Mouse (Mus musculus): Measurements from ENCODE around the gene Gtf3c5.

Gtf3c5 gene

DNA sequence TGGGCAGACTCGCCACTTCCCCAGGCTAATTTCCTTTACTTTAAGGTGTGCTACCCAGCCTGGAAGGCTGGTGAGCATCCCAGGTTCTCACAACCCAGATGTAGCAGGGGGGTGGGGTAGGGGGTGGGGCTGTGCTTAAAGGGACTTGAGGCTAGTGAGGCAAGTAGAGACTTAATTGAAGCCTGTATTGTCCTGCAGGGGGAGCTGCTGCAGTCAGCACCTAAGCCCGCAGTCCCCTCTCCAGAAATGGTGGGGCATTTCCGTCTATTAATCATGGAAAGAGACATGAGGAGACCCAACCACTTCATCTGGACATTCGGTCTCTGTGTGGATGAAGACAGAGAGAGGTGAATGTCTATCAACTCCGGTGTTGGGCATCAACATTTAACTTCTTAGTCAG lies 32.8 kb upstream of the Gtf3c5 start:
- peak; percentile 49 for DNase-seq (ENCODE audit: low read depth, low spot score)
- Histone ChIP-seq H3K27me3 (ENCODE audit: control insufficient read depth, insufficient read depth, low read length, poor library complexity, severe bottlenecking) (no peaks in the 10 kb centered on the region), H3K36me3 (ENCODE audit: control insufficient read depth, insufficient read depth, low read length, poor library complexity, severe bottlenecking) (no peaks in the 10 kb centered on the region)

DNA sequence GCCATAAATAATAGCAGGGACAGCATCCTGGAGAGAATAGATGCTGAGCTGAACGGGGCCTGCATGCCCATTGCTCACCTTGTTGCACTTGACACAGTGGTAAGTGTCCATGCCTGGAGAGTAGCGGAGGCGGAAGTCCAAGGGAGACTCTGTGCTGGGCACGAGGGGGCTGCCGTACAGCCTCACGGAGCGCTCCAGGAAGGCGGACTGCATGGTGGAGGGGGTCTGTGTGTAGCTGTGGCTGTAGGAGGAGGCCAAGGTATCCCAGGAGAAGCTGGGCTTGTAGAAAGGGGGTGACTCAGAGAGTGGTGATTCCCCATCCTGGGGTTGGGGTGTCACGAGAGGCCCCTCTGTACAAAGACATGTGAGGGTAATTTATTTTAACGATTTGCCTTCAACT lies 30.0 kb upstream of the Gtf3c5 start:
- Histone ChIP-seq H3K27me3 (ENCODE audit: control insufficient read depth, insufficient read depth, low read length, poor library complexity, severe bottlenecking) (no peaks in the 10 kb centered on the region), H3K36me3 (ENCODE audit: control insufficient read depth, insufficient read depth, low read length, poor library complexity, severe bottlenecking) (no peaks in the 10 kb centered on the region)
- no peak for DNase-seq (ENCODE audit: low read depth, low spot score)

DNA sequence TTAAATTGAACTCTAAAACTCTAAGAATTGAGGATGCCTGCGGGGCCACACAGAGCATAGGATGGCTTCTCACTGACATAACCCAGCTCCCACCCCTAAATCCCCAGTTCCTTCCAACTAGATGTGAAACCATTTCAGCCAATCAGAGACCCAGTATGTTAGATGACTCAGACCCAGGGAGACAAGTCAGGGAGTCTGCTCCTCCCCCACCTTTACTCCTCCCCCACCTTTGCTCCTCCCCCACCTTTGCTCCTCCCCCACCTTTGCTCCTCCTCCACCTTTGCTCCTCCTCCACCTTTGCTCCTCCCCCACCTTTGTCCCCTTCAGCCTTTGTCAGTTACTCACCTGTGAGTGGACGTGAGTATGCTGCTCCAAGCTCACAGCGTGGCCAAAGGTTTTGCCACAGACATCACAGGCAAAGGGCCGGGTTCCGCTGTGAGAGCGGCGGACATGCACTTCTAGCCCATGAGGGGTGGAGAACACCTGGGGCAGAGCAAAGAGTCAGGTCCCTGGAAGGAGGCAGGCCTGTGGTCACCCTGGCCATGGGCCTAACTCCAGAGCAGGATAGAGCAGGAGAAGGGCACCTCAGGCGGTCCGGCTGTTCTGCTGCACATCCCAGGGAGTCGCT lies 29.0 kb upstream of the Gtf3c5 start:
- no peaks in the 10 kb centered on the region for H3K27me3 ChIP-seq (ENCODE audit: control insufficient read depth, insufficient read depth, low read length, poor library complexity, severe bottlenecking)
- no peaks in the 10 kb centered on the region for H3K36me3 ChIP-seq (ENCODE audit: control insufficient read depth, insufficient read depth, low read length, poor library complexity, severe bottlenecking)
- DNase-seq (ENCODE audit: low read depth, low spot score), result no peak

DNA sequence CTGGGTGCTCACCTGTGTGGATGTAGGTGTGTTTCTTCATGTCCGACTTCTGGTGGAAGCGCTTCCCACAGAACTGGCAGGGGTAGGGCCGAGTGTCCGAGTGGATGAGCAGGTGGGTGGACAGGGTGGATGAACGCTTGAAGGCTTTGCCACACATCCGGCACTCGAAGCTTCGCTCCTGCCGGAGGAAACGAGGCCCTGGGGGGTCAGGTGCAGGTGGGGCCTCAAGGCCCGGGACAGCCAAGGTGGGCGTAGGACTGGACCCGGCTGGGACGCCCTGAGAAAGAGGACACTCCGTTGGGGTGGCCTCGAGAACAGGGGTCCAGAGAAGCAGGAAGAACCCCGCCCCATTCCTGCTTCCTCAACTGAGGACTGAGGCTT lies 27.8 kb upstream of the Gtf3c5 start:
- H3K36me3 ChIP-seq (ENCODE audit: control insufficient read depth, insufficient read depth, low read length, poor library complexity, severe bottlenecking), result no peaks in the 10 kb centered on the region
- no peak for DNase-seq (ENCODE audit: low read depth, low spot score)
- H3K27me3 ChIP-seq (ENCODE audit: control insufficient read depth, insufficient read depth, low read length, poor library complexity, severe bottlenecking), result no peaks in the 10 kb centered on the region

DNA sequence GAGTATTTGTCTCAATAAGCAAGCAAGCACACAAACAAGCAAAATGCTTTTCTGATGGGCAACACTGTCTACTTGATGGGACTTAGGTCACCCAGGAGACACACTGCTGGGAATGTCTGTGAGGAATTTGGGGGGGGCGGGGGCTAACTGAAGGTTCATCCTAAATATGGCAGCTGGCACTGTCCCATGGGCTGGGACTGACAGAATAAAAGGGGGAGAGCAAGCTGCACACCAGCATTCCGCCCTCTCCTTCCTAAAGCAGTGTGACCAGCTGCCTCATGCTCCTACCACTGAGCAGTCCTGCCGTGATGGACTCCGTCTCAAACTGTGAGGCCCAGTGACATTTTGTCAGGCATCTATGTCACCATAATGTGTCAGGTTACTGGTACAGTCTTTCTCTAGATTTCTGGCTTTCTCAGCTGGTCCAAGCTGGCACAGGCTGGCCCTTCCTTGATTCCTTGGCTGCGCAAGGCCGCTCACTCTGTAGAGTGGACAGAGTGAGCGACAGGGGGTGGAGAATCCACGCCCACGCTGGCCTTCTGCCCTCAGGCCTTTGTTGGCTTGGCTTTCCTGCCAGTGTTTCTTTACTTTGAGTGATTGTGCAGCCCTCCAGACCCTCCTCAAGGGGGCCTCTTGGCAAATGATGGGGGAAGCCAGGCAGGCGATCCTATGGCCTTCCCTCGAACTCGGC lies 27.3 kb upstream of the Gtf3c5 start:
- Histone ChIP-seq H3K36me3 (ENCODE audit: control insufficient read depth, insufficient read depth, low read length, poor library complexity, severe bottlenecking) (no peaks in the 10 kb centered on the region), H3K27me3 (ENCODE audit: control insufficient read depth, insufficient read depth, low read length, poor library complexity, severe bottlenecking) (no peaks in the 10 kb centered on the region)
- no peak for DNase-seq (ENCODE audit: low read depth, low spot score)

DNA sequence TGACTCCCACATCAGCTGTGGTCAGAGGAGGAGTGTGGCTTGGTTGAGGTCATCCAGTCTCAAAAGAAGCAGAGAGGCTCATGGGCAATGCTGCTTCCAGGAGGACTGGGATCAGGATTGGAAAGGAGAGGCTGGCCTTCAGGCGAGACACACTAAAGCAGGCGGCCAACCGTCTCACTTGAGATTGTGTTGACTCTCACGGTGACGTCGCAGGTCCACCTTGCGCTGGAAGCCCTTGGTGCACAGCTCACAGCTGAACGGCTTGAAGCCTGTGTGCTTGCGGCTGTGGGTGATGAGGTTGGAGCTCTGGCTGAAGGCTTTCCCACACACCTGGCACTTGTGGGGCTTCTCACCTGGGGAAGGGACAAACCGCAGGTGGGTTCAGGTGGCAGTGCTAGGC lies 26.3 kb upstream of the Gtf3c5 start:
- Histone ChIP-seq H3K36me3 (ENCODE audit: control insufficient read depth, insufficient read depth, low read length, poor library complexity, severe bottlenecking) (no peaks in the 10 kb centered on the region), H3K27me3 (ENCODE audit: control insufficient read depth, insufficient read depth, low read length, poor library complexity, severe bottlenecking) (no peaks in the 10 kb centered on the region)

DNA sequence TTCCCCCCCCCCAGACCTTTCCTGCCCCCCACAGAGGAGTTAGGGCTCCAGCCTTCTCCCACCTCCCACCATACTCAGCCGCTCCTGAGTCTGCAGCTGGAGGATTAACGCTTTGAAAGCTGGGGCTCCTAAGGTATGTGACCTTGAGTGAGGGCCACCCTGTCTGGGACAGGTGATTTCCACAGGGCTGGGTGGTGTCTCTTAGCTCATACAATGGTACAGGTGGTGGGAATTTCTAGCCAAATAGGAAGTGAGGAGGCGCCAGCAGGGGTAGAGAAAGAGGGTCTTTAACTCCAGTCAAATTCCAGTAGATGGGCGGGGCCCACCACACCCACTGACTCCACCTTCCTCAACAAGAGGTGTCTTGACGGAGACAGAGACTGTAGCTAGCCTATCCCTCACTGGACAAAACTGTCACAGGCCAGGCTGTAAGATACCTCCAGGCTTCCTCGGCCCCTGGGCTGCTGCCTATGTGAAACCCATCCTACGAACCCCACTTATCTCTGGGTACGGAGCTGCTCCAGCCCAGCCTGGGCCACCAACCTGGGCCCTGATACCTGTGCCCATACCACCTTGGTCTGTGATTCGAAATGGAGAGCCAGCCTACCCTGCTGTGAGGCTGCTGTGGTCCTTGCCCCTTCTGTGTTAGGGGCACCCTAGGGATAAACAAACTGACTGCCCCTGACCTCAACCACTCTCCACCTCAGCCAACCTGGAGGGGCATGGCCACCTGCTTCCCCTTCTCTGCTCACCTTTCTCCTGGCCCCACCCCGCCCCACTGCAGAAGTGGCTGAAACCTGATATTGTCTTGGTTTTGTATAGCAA lies 24.0 kb upstream of the Gtf3c5 start:
- H3K36me3 ChIP-seq (ENCODE audit: control insufficient read depth, insufficient read depth, low read length, poor library complexity, severe bottlenecking), result no peaks in the 10 kb centered on the region
- DNase-seq (ENCODE audit: low read depth, low spot score), result no peak
- H3K27me3 ChIP-seq (ENCODE audit: control insufficient read depth, insufficient read depth, low read length, poor library complexity, severe bottlenecking), result no peaks in the 10 kb centered on the region

More for the DNA sequence above, 26.3 kb upstream of the Gtf3c5 start:
- no peak for DNase-seq (ENCODE audit: low read depth, low spot score)

DNA sequence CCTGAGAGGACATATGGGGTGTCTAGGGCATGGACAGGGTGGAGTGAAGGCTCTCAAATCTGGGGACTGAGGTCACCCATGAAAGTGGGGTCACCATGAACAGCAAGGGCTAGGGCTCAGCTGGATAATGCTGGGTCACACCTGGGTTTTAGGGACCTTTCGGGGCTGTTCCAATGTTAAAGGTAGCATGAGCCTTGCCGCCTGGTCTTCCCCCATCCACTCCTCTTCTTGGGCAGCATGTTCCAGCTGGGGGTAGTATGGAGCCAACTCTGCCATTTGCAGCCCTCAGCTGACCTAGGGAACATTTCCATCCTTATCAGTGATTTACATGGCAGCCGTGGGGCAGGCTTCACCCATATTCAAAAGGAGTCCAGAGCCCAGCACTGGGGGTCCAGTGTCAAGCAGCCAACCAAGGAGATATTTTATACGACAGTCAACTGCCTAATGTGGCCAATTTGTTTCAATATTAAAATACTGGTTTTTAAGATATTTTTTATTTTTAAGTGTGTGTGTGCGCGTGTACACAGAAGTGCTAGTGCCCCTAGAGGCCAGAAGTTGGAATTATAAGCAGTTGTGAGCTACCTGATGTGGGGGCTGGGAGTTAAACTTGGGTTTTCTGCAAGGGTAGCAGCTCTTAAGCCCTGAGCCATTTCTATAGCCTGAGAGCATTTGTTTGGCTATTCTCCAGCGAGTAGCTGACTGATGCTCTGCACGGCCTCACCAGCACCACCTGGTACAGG lies 23.2 kb upstream of the Gtf3c5 start:
- no peaks in the 10 kb centered on the region for H3K36me3 ChIP-seq (ENCODE audit: control insufficient read depth, insufficient read depth, low read length, poor library complexity, severe bottlenecking)
- H3K27me3 ChIP-seq (ENCODE audit: control insufficient read depth, insufficient read depth, low read length, poor library complexity, severe bottlenecking), result no peaks in the 10 kb centered on the region
- peak; percentile 50 for DNase-seq (ENCODE audit: low read depth, low spot score)

DNA sequence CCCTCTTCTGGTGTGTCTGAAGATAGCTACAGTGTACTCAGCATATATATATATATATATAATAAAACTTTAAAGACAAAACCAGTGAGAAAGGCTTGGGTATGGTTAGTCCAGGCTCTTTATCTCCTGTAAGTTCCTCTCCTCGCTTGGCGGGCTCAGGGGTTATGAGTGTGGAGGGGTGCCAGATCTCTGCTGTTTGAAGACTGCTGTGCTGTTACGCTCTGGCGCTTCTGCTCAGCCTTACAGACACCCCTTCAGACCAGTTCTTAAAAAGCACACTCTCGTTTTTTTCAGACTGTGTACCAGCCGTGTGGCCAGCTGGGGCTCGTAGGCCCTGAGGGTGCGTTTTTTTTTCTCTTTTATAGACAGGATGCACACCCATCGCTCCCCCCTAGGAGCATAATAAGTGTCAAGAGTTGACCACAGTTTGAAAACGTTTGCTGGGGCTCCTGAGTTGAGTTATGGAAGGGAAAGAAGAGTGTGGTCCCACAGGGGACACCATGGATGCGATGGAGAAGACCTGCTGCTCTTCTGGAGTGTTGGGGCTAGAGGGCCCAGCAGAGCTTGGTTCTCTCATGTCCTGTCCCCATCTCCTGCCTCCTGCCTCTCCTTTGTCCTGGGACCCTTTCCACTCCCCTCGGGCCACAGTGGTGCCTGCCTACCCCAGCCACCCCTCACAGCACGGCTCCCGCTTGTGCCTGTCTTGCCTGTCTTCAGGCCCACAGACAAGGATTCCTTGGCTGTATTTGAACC lies 22.4 kb upstream of the Gtf3c5 start:
- DNase-seq (ENCODE audit: low read depth, low spot score), result peak; percentile 41
- no peaks in the 10 kb centered on the region for H3K36me3 ChIP-seq (ENCODE audit: control insufficient read depth, insufficient read depth, low read length, poor library complexity, severe bottlenecking)
- no peaks in the 10 kb centered on the region for H3K27me3 ChIP-seq (ENCODE audit: control insufficient read depth, insufficient read depth, low read length, poor library complexity, severe bottlenecking)

DNA sequence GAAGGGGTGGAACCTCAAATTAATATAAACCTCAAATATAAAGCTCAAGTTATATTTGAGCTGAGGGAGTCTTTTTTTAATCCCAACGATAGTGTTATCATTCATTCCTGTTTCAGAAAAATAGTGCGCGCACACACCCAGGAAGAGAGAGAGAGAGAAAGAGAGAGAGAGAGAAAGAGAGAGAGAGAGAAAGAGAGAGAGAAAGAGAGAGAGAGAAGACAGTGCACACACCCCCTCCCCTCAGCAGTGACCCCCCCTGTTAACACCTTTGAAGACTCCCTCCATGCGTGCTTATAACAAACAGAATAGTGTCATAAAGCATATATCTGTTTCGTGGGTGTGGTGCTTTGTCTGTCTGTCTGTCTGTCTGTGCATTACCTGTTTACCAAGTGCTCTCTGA lies 20.0 kb upstream of the Gtf3c5 start:
- Histone ChIP-seq H3K36me3 (ENCODE audit: control insufficient read depth, insufficient read depth, low read length, poor library complexity, severe bottlenecking) (no peaks in the 10 kb centered on the region), H3K27me3 (ENCODE audit: control insufficient read depth, insufficient read depth, low read length, poor library complexity, severe bottlenecking) (no peaks in the 10 kb centered on the region)
- no peak for DNase-seq (ENCODE audit: low read depth, low spot score)

DNA sequence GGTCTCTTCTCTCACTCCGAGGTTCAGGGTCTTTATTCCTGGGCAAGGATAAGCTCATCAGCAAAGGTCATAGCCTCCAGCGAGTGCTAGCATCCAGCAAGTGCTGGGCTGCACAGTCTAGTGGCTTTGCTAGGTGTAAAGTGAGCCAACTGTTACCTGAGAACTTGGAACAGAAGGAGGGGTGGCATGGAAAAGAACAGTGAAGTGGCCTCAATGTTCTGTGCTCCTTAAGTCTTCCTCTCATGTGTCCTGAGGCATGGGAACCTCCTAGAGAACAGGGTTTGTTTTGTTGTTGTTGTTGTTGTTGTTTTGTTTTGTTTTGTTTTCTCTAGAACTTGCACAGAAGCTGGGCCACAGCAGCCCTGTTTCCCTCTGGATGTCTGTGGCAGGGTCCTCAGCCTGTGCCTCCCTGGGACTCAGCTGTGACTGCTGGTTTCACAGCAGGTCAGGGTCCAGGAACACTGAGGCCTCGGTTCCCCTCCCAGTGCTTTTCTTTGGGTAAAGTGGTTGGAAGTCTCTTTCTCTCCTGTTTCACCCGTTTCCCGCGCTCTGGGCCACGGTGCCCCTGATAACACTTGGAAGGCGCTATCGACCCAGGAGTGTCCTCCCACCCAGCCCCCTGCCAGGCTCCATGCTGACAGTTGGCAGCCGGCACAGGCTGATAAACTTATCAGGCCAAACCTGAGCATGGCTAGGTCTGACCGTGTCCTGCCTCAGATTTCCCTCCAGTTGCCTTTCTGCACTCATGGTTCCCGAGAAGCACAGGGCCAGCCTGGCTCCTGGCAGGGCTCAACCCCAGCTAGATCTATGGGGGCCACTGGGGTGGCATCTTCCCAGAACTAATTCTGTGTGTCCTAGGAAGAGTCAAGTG lies 18.4 kb upstream of the Gtf3c5 start:
- Histone ChIP-seq H3K36me3 (ENCODE audit: control insufficient read depth, insufficient read depth, low read length, poor library complexity, severe bottlenecking) (no peaks in the 10 kb centered on the region), H3K27me3 (ENCODE audit: control insufficient read depth, insufficient read depth, low read length, poor library complexity, severe bottlenecking) (no peaks in the 10 kb centered on the region)
- no peak for DNase-seq (ENCODE audit: low read depth, low spot score)

DNA sequence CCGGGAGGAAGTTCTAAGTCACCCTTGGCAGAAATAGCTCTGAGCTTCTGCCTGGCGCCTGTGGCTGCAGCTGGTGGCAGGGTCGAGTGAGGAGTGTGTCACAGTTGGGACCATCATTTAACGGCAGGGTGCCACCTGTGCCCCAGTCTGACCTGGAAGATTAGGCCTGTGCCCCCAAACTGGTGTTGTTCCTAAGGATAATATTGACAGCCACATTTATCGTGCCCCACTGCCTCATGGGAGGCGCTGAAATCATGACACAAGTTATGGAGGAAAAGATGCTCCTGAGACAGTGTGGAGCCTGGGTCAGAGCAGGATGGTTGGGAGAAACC lies 16.0 kb upstream of the Gtf3c5 start:
- DNase-seq (ENCODE audit: low read depth, low spot score), result no peak
- no peaks in the 10 kb centered on the region for H3K27me3 ChIP-seq (ENCODE audit: control insufficient read depth, insufficient read depth, low read length, poor library complexity, severe bottlenecking)

DNA sequence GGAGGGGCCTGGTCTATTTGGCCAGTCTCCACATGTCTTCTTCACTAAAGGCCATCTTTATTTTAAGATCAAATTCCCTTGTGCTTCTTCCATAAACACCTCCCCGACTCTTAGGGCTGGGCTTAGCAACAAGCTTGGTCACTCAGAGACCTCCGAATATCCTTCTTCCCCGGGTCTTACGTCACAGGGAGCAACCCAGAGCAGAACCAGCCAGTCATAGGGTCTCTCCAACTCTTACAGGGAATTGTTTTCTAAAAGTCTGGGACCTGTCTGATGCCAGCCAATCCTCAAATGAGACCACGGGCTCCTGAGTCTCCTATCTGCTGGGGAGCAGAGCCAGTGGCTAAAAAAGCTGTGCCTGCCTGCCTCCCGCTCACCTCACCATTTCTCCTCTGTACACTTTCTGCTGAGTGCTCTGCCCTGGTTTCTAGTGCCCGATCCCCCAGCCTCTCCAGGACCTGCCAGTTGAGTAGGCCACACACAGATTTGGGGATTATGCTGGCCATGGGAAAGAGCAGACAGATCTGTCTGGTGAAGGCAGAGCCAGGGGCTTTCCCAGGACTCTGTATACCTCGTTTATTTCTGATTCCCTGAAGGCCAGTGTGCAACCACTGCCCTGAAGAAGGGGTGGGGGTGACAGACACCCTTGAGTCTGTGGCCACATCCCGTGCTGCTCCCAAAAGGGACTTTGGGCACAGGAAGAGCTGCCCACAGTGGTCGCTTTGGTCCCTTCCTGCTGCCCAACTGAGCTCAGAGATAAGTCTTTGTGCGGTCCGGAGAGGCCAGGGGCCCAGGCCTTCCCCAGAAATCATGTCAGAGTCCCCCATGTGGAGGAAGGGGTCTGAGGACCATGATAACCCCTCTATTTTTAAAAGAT lies 15.4 kb upstream of the Gtf3c5 start:
- H3K36me3 ChIP-seq (ENCODE audit: control insufficient read depth, insufficient read depth, low read length, poor library complexity, severe bottlenecking), result no peaks in the 10 kb centered on the region
- DNase-seq (ENCODE audit: low read depth, low spot score), result no peak

More for the DNA sequence above, 16.0 kb upstream of the Gtf3c5 start:
- H3K36me3 ChIP-seq (ENCODE audit: control insufficient read depth, insufficient read depth, low read length, poor library complexity, severe bottlenecking), result no peaks in the 10 kb centered on the region

More for the DNA sequence above, 15.4 kb upstream of the Gtf3c5 start:
- H3K27me3 ChIP-seq (ENCODE audit: control insufficient read depth, insufficient read depth, low read length, poor library complexity, severe bottlenecking), result no peaks in the 10 kb centered on the region
